Mouse (Mus musculus): ENCODE measurements around the gene Vdac1. TPM values are rescaled to one million over a fixed set of nuclear protein-coding genes. Genes with fewer than 3 reads are reported as not detected.

Gene Vdac1
- polyA plus RNA-seq, 1 experiment: 110 TPM

DNA sequence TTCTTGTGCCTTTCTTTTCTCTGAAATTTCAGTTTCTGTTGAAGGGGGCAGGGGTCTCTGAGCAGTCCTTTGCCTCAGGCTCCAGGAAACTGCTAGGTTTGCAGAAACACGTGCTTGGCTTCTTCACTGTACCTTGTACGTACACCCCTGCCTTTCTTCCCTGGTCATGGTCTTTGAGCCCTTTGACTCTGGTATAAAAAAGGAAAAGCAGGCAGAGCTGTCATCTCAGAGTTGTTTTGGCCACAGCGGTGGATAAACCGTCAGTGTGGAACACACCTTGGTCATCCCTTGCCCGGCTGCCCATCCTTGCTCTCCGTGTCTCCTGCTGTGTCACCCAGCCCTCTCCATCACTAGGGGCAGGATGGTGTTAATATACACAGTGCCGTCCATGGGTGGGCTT, 59.2 kb downstream of the Vdac1 start:
- no peak for DNase-seq (ENCODE audit: low read depth)

DNA sequence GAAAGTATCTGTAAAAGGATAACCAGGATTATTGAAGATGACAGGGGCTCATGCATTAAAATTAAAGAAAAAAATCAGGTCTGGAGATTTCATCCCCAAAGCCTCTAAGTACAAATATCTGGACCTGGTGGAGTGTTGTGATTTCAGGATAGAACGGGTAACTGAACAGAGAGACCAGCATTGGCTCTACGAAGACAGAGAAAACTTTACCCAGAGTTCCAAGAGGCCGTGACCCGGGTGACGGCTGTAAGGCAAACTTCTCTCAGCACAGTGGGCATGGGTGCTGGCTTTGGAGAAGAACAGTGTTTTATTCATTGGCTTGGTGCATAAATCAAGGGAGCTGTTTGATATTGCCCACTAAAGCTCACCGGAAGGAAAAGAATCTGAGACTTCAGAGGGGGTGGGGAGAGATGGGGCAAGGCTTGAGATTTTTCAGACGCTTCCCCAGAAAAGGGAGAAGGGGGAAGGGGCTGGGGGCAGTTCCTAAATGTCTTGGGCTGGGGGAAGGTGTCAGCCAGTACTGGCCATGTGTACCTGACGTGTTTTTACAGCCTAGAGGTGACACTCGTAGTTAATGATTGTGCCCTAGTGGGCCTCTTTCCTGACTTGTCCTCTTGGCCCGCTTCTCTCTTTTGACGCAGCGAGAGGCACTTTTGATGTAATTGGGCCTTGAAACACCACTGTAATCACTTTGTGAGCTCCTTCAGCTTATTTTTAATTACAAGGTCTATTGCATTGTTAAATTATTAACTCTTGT, 59.8 kb downstream of the Vdac1 start:
- DNase-seq (ENCODE audit: low read depth): no peak

DNA sequence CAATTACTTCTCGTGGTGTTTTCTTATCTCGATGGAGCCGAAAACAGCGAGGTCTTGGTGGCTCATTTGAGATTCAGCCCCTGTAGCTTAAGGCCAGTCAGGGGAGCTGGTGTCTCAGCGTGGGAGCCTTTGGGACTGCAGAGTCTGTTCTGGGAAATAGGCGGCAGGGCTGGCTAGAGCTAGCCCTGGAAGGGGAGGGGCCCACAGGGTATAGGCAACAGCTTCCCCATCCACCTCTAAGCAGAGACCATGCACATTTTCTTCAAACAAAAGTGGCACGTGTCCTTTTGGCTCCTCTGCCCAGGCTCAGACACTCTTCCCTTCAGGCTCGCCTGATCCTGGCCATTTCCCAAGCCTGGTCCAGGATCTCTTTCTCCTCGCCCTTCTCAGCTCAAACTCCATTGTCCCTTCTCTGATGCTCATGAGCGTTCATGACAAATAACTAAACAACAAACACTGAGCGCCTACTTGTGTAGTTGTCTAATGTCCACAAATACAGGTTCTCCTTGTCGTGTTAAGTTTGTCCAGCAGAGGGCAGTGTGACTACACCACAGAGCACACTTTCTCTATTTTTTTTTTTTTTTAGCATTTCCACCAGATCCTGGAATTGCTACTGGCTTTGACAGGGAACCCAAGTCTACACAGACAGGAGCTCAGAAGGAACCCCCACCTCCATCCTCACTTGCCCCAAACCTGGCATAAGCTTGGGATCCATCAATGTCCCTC, 60.6 kb downstream of the Vdac1 start:
- DNase-seq (ENCODE audit: low read depth): no peak

DNA sequence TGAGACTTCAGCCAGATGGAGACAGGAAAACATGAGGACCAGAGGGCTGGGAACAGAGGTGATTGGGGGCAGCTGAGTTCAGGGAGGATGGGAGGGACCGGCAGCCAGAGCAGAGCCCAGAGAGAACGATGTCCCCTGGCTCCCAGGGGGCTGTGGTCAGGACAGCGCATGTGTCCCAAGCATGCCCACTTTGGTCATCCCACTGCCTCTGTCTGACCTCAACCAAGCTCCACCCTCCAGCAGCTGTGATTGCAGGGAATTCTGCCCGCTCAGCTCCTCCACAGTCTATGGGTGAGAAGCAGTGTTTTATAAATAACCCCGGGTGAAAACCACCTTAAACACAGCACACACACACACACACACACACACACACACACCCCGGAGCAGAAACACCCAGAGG, 68.8 kb downstream of the Vdac1 start:
- no peak for DNase-seq (ENCODE audit: low read depth)

DNA sequence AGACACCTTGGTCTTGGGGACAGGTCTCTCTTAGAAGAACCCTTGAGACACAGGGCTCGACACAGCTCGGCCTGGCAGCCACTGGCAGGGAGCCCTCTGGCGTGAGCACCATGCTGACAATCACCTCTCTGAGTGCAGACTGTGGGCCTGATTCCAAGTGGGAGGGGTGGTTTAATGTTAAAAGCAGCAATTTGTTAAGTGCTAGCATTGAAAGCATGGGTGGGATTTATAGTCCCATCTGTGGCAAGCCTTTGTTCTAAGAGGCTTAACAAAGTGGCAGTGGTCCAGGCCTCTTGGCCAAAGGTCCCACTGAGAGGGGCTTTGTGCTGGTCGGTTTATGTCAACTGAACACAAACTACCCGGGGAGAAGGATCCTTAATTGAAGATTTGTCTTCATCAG, 70.9 kb downstream of the Vdac1 start:
- no peak for DNase-seq (ENCODE audit: low read depth)

DNA sequence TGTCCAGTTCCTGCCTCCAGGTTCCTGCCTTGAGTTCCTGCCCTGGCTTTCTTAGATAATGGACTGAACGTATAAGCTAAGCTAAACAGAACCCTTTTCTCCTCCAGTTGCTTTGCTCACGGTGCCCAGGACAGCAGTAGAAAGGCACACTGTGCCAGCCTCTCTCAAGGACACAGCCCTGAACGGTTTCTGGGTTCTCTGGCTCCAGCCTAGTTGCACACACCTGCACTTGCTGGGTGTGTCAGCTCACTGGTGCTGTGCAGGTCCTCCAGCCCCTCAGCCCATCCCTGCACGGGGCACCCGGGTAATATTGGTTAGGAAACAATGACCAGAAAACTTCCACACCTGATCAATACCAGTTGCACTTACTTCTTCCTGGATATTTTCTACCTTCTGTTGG, 71.5 kb downstream of the Vdac1 start:
- DNase-seq (ENCODE audit: low read depth): no peak

DNA sequence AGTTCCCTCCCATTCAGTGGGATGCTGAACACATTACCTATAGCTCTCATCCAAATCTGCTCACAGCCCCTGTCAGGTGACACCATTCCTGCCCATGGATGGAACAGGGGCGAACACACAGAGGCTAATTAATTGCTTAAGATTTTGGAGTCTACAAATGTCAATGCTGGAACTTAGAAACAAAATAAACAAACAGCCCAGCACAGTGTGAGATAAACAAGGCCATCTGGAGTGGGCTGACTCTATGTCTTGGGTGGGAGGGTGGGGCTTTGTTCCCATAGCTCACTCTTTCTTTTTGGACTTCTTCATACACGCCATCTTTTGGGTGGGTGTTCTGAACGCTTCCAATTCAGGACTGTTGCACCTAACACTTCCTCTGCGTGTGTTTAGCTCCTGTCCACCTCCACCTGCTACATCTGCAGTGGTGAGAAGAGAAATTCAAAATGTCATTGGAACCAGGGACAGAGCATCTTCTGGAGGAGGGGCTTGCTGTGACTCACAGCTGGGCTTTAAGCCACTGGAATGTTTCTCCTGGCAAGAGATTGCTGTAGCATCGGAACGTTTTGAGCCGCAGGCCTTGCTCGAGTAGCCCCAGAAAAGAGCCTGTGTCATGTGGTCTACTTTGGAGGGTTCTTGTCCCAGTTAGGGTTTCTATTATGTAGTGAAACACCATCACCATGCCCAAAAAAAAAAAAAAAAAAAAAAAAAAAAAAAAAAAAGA, 72.6 kb downstream of the Vdac1 start:
- no peak for DNase-seq (ENCODE audit: low read depth)

DNA sequence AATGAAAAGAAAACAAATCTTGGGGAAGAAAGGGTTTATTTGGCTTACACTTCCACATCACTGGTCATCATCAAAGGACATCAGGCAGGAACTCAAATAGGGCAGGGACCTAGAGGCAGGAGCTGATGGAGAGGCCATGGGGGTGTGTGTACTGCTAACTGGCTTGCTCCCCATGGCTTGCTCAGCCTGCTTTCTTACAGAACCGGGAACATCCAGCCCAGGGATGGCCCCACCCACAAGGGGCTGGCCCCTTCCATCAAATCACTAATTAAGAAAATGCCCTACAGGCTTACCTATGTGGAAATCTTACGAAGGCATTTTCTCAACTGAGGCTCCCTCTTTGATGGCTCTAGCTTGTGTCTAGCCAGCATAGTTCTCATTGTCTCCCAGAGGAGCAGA, 73.1 kb downstream of the Vdac1 start:
- DNase-seq (ENCODE audit: low read depth): no peak

DNA sequence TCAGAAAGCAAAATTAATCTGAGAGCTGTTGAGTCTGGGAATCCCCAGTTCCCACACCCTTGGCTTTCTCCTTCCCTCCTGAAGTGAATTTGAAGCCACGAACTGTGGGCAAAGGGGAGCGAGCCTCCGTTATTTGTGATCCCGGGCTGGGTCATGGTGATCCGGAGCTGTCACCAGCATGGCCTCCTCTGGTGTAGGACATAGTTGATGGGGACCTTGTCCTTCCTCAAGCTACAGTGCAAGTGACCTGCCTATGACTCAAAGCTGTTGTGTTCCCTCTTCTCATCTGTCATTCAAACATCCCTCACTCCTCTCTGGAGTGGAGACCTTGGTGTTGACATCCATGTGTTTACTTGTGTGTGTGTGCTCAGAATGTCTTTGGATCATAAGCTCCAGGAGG, 74.8 kb downstream of the Vdac1 start:
- DNase-seq (ENCODE audit: low read depth): no peak

DNA sequence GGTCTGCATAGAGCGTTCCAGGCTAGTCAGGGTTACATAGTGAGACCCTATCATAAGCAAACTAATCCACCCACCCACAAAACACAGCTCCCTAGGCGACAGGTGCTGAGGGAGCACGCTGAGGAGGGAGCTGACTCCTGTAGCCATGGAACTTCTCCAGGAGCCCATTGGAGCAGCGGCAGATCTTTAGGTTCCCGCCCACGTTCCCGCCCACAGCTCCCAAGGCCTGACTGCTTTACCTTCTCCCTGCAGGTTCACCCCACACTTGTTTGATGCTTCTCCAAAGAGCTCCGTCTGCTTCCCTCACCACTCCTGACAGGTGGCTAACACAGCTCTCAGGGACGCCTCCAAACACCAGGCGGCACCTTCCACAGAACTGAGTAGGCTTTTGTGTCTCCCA, 76.5 kb downstream of the Vdac1 start:
- no peak for DNase-seq (ENCODE audit: low read depth)

Other genes with a start within 250 kb of the Vdac1 start
- not detected in 2 replicates for gene Olfr1373, start 215.3 kb upstream of the Vdac1 start, polyA plus RNA-seq (2012; rRNA removed)
- gene Olfr1371, start 146.9 kb upstream of the Vdac1 start, polyA plus RNA-seq (2012; rRNA removed): not detected in 2 replicates
- 38.5 and 43.8 TPM in 2 replicates for gene Skp1a, start 128.9 kb upstream of the Vdac1 start, polyA plus RNA-seq (2012; rRNA removed)
- gene Tcf7, start 77.8 kb upstream of the Vdac1 start, polyA plus RNA-seq (2012; rRNA removed): 66.3 and 92.5 TPM in 2 replicates
- gene 9530068E07Rik, start 35.6 kb downstream of the Vdac1 start, polyA plus RNA-seq (2012; rRNA removed): 147 and 172 TPM in 2 replicates

Data from gonadal fat pad, adult 2 months (tissue).